Mouse (Mus musculus): ENCODE results near the gene Fcamr. TPM values are rescaled to one million over a fixed set of nuclear protein-coding genes. Genes with fewer than 3 reads are reported as not detected.

Gene Fcamr
- polyA plus RNA-seq, 1 experiment from 2014 or later, result not detected

- Histone ChIP-seq H3K4me1 (replicated peaks; ENCODE audit: control insufficient read depth, insufficient read depth, low read length) (no peaks in the 10 kb centered on the region), H3K36me3 (replicated peaks; ENCODE audit: control insufficient read depth, insufficient read depth) (no peaks in the 10 kb centered on the region), H3K9me3 (ENCODE audit: control insufficient read depth, low read length) (no peaks in the 10 kb centered on the region), H3K9ac (no peak overlapping the region), H3K4me3 (replicated peaks; ENCODE audit: low read length) (no peak overlapping the region), H3K27ac (no peak overlapping the region), H3K27me3 (ENCODE audit: control insufficient read depth, insufficient read depth, low read length) (no peaks in the 10 kb centered on the region), H3K4me2 (replicated peaks) (no peak overlapping the region)
- no peak for DNase-seq (ENCODE audit: low spot score)
- ATAC-seq (ENCODE audit: low FRiP score), result no peak
- WGBS, result 77% methylated on average over 6 of the region's 6 CpGs
These were observed 2.7 kb upstream of the Fcamr start for GRCm38 (mm10) chr1:130798037-130798436.

GRCm38 (mm10) chr1:130798551-130798950, 2.2 kb upstream of the Fcamr start:
- no peaks in the 10 kb centered on the region for H3K4me1 ChIP-seq (replicated peaks; ENCODE audit: control insufficient read depth, insufficient read depth, low read length)
- H3K9ac ChIP-seq, result no peak overlapping the region
- no peaks in the 10 kb centered on the region for H3K27me3 ChIP-seq (ENCODE audit: control insufficient read depth, insufficient read depth, low read length)
- H3K9me3 ChIP-seq (ENCODE audit: control insufficient read depth, low read length), result no peaks in the 10 kb centered on the region
- ATAC-seq (ENCODE audit: low FRiP score) (no peak), DNase-seq (ENCODE audit: low spot score) (no peak)
- WGBS, result 74% methylated on average over 3 of the region's 3 CpGs
- no peak overlapping the region for H3K4me3 ChIP-seq (replicated peaks; ENCODE audit: low read length)
- H3K4me2 ChIP-seq (replicated peaks), result no peak overlapping the region
- no peak overlapping the region for H3K27ac ChIP-seq
- no peaks in the 10 kb centered on the region for H3K36me3 ChIP-seq (replicated peaks; ENCODE audit: control insufficient read depth, insufficient read depth)

GRCm38 (mm10) chr1:130799399-130799798, 1.3 kb upstream of the Fcamr start:
- H3K4me1 ChIP-seq (replicated peaks; ENCODE audit: control insufficient read depth, insufficient read depth, low read length), result no peaks in the 10 kb centered on the region
- WGBS, result 99% methylated on average over 2 of the region's 2 CpGs
- H3K9me3 ChIP-seq (ENCODE audit: control insufficient read depth, low read length), result no peaks in the 10 kb centered on the region
- H3K9ac ChIP-seq, result no peak overlapping the region
- no peak for ATAC-seq (ENCODE audit: low FRiP score)
- H3K27ac ChIP-seq, result no peak overlapping the region
- H3K4me3 ChIP-seq (replicated peaks; ENCODE audit: low read length), result no peak overlapping the region
- H3K4me2 ChIP-seq (replicated peaks), result no peak overlapping the region
- no peak for DNase-seq (ENCODE audit: low spot score)
- no peaks in the 10 kb centered on the region for H3K27me3 ChIP-seq (ENCODE audit: control insufficient read depth, insufficient read depth, low read length)
- H3K36me3 ChIP-seq (replicated peaks; ENCODE audit: control insufficient read depth, insufficient read depth), result no peaks in the 10 kb centered on the region

GRCm38 (mm10) chr1:130801511-130801910, 809 bp downstream of the Fcamr start:
- DNase-seq (ENCODE audit: low spot score) (no peak), ATAC-seq (ENCODE audit: low FRiP score) (no peak)
- H3K4me1 ChIP-seq (replicated peaks; ENCODE audit: control insufficient read depth, insufficient read depth, low read length), result no peaks in the 10 kb centered on the region
- WGBS, result 67% methylated on average over 2 of the region's 2 CpGs
- no peak overlapping the region for H3K4me3 ChIP-seq (replicated peaks; ENCODE audit: low read length)
- no peaks in the 10 kb centered on the region for H3K36me3 ChIP-seq (replicated peaks; ENCODE audit: control insufficient read depth, insufficient read depth)
- no peaks in the 10 kb centered on the region for H3K9me3 ChIP-seq (ENCODE audit: control insufficient read depth, low read length)
- no peak overlapping the region for H3K27ac ChIP-seq
- no peak overlapping the region for H3K4me2 ChIP-seq (replicated peaks)
- H3K9ac ChIP-seq, result no peak overlapping the region
- no peaks in the 10 kb centered on the region for H3K27me3 ChIP-seq (ENCODE audit: control insufficient read depth, insufficient read depth, low read length)

DNA sequence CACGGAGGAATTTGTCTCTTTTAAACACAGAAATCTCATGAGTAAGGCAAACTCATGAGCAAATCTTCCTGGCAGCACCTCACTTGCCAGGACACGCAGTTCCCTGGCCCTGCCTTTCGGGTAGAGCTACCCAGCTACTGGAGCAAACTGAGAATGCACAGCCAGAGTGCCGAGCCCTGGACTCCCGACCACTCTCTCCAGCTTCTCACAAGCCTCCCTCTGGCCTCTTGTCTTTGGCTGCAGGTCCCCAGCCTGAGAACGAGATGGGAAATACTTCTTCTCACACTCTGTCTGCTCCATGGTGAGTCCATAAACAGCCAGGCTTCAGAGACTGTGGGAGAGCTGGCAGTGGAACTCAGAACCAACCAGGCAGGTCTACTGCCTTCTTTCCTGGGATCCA, 2.3 kb downstream of the Fcamr start:
- no peak overlapping the region for H3K27ac ChIP-seq
- H3K4me1 ChIP-seq (replicated peaks; ENCODE audit: control insufficient read depth, insufficient read depth, low read length), result no peaks in the 10 kb centered on the region
- no peaks in the 10 kb centered on the region for H3K9me3 ChIP-seq (ENCODE audit: control insufficient read depth, low read length)
- H3K4me3 ChIP-seq (replicated peaks; ENCODE audit: low read length), result no peak overlapping the region
- H3K9ac ChIP-seq, result no peak overlapping the region
- H3K36me3 ChIP-seq (replicated peaks; ENCODE audit: control insufficient read depth, insufficient read depth), result no peaks in the 10 kb centered on the region
- DNase-seq (ENCODE audit: low spot score) (no peak), ATAC-seq (ENCODE audit: low FRiP score) (no peak)
- no peak overlapping the region for H3K4me2 ChIP-seq (replicated peaks)
- WGBS, result 56% methylated on average over 6 of the region's 6 CpGs
- H3K27me3 ChIP-seq (ENCODE audit: control insufficient read depth, insufficient read depth, low read length), result no peaks in the 10 kb centered on the region

DNA sequence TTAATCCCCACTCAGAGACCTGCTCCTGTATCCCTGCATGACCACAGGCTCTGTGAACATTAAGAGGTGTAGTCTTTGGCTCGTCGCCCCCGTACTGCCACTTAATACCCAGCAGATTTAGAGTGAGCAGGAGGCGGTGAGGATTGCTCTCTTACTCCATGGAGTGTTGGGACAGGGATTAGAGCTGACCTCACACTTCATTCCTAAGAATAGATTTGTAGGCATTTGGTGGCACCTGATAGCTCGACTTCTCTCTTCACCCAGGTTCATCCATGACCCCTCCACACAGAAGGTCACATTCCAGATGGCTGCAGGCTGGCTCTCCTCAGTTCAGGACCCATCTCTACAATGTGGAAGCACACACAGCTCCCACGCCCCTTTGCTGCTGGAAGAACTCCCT, 3.6 kb downstream of the Fcamr start:
- H3K9ac ChIP-seq, result no peak overlapping the region
- no peak overlapping the region for H3K27ac ChIP-seq
- H3K9me3 ChIP-seq (ENCODE audit: control insufficient read depth, low read length), result no peaks in the 10 kb centered on the region
- no peaks in the 10 kb centered on the region for H3K27me3 ChIP-seq (ENCODE audit: control insufficient read depth, insufficient read depth, low read length)
- ATAC-seq (ENCODE audit: low FRiP score), result no peak
- no peak overlapping the region for H3K4me3 ChIP-seq (replicated peaks; ENCODE audit: low read length)
- WGBS, result 85% methylated on average over 6 of the region's 6 CpGs
- no peak overlapping the region for H3K4me2 ChIP-seq (replicated peaks)
- no peaks in the 10 kb centered on the region for H3K36me3 ChIP-seq (replicated peaks; ENCODE audit: control insufficient read depth, insufficient read depth)
- no peak for DNase-seq (ENCODE audit: low spot score)
- no peaks in the 10 kb centered on the region for H3K4me1 ChIP-seq (replicated peaks; ENCODE audit: control insufficient read depth, insufficient read depth, low read length)

DNA sequence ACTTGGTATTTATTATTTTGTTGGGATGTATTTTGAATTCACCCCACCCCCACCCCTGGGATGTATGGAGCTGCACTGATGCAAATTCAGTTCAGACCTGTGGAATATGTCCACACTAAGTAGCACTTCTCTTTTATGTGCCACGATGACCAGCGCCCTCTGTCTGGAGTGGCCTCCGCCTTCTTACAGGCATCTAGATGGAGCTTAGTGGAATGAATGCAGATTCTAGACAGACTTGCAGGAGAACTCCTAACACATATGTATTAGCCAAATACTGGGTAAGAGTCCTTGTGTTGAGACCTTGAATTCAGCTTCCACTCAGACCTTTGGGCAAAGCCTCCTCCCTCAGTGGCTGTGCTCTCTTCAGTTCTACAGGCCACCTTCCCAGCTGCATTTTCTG, 10.2 kb downstream of the Fcamr start:
- DNase-seq (ENCODE audit: low spot score) (no peak), ATAC-seq (ENCODE audit: low FRiP score) (no peak)
- H3K9me3 ChIP-seq (ENCODE audit: control insufficient read depth, low read length), result no peaks in the 10 kb centered on the region
- H3K27me3 ChIP-seq (ENCODE audit: control insufficient read depth, insufficient read depth, low read length), result no peaks in the 10 kb centered on the region
- H3K36me3 ChIP-seq (replicated peaks; ENCODE audit: control insufficient read depth, insufficient read depth), result no peaks in the 10 kb centered on the region
- no peak overlapping the region for H3K4me3 ChIP-seq (replicated peaks; ENCODE audit: low read length)
- 73% methylated on average over 3 of the region's 3 CpGs for WGBS
- H3K9ac ChIP-seq, result no peak overlapping the region
- no peak overlapping the region for H3K4me2 ChIP-seq (replicated peaks)
- no peak overlapping the region for H3K27ac ChIP-seq
- H3K4me1 ChIP-seq (replicated peaks; ENCODE audit: control insufficient read depth, insufficient read depth, low read length), result no peaks in the 10 kb centered on the region

- no peak for ATAC-seq (ENCODE audit: low FRiP score)
- Histone ChIP-seq H3K27ac (no peak overlapping the region), H3K36me3 (replicated peaks; ENCODE audit: control insufficient read depth, insufficient read depth) (no peaks in the 10 kb centered on the region), H3K9ac (no peak overlapping the region), H3K4me3 (replicated peaks; ENCODE audit: low read length) (no peak overlapping the region), H3K27me3 (ENCODE audit: control insufficient read depth, insufficient read depth, low read length) (no peaks in the 10 kb centered on the region), H3K4me1 (replicated peaks; ENCODE audit: control insufficient read depth, insufficient read depth, low read length) (no peaks in the 10 kb centered on the region), H3K9me3 (ENCODE audit: control insufficient read depth, low read length) (no peaks in the 10 kb centered on the region), H3K4me2 (replicated peaks) (no peak overlapping the region)
- DNase-seq (ENCODE audit: low spot score), result no peak
- WGBS, result 53% methylated on average over 17 of the region's 17 CpGs
These were observed 10.6 kb downstream of the Fcamr start for GRCm38 (mm10) chr1:130811316-130811715.

GRCm38 (mm10) chr1:130819737-130820136, 19.0 kb downstream of the Fcamr start:
- DNase-seq (ENCODE audit: low spot score) (no peak), ATAC-seq (ENCODE audit: low FRiP score) (no peak)
- Histone ChIP-seq H3K9ac (no peak overlapping the region), H3K4me2 (replicated peaks) (no peak overlapping the region), H3K27ac (no peak overlapping the region), H3K27me3 (ENCODE audit: control insufficient read depth, insufficient read depth, low read length) (no peaks in the 10 kb centered on the region), H3K4me1 (replicated peaks; ENCODE audit: control insufficient read depth, insufficient read depth, low read length) (no peaks in the 10 kb centered on the region), H3K36me3 (replicated peaks; ENCODE audit: control insufficient read depth, insufficient read depth) (no peaks in the 10 kb centered on the region), H3K9me3 (ENCODE audit: control insufficient read depth, low read length) (no peaks in the 10 kb centered on the region), H3K4me3 (replicated peaks; ENCODE audit: low read length) (no peak overlapping the region)
- 82% methylated on average over 1 of the region's 1 CpGs for WGBS

DNA sequence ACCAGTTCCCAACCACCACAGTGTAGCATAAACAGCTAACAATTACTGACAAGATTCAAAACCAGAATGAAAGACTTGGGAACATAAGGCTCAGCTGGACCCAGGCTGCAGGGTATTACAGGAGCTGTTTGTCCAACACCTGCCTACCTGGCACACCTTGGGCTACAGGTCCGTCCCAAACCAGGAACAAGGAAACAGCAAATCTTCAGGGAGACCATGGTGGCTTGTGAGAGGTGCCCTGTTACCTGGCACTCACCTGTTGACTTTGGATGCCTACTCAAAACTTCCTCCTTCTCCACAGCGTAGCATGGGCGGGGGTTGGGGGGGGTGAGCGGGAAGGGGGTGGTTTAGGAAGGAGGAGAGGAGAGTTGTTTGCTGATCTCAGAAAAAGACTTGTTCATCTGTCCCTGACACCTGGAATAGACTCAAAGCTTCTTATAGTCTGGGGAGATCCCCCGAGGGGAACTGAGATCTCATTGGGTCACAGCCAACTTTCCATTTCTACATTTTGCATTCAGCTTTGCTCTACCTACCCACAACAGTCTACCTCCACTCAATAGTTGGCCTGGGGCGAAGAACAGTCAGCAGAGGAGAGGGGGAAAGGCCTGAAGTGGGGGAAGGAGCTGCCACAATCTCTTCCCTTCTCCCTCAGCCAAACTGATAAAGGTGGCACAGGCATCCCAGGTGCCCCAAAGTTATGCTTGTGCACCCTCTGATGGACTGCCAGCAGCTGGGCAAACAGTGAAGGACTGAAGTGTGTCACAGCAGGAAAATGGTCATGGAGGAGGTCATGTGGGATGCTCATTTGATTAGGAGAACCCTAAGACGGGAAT, 19.8 kb downstream of the Fcamr start:
- ATAC-seq (ENCODE audit: low FRiP score) (no peak), DNase-seq (ENCODE audit: low spot score) (no peak)
- Histone ChIP-seq H3K4me3 (replicated peaks; ENCODE audit: low read length) (no peak overlapping the region), H3K4me1 (replicated peaks; ENCODE audit: control insufficient read depth, insufficient read depth, low read length) (no peaks in the 10 kb centered on the region), H3K9ac (no peak overlapping the region), H3K4me2 (replicated peaks) (no peak overlapping the region), H3K9me3 (ENCODE audit: control insufficient read depth, low read length) (no peaks in the 10 kb centered on the region), H3K36me3 (replicated peaks; ENCODE audit: control insufficient read depth, insufficient read depth) (no peaks in the 10 kb centered on the region), H3K27me3 (ENCODE audit: control insufficient read depth, insufficient read depth, low read length) (no peaks in the 10 kb centered on the region), H3K27ac (no peak overlapping the region)
- 90% methylated on average over 7 of the region's 7 CpGs for WGBS

Measured in hindbrain, embryonic 14.5 days (tissue).